Mouse (Mus musculus): ENCODE data around the gene Exoc5.
"Not testable (repeated sequence)": the region's sequence is repeated elsewhere in the genome, so short reads cannot be mapped to it uniquely, and the experiment has no call there.

Exoc5 gene

GRCm38 (mm10) chr14:49066274-49066823 lies at the start of gene Exoc5:
Exoc5 (minus strand) TSS chr14:49066653.
- peak; percentile 92 for DNase-seq (ENCODE audit: low spot score)

DNA sequence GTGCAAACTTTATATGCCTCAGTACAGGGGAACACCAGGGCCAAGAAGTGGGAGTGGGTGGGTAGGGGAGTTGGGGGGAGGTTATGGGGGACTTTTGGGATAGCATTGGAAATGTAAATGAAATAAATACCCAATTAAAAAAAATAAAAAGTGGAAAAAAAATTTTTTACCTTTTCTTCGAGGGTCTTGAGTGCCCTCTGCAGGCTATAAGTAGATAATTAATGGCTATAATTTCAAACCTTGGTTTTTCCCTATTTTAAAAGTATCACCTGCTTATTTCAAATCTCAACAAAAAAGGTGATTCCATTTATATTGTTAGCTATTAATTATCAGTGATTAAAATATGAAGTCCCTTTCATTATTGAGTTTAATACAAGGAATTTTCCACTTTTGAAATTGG lies 25.3 kb upstream of the Exoc5 start:
- not testable (repeated sequence) for DNase-seq (ENCODE audit: low spot score)

- DNase-seq (ENCODE audit: low spot score): no peak
Measured at GRCm38 (mm10) chr14:49091277-49091676, 24.8 kb upstream of the Exoc5 start.

GRCm38 (mm10) chr14:49090102-49090501 lies 23.6 kb upstream of the Exoc5 start:
- no peak for DNase-seq (ENCODE audit: low spot score)

- DNase-seq (ENCODE audit: low spot score): no peak
Measured at GRCm38 (mm10) chr14:49089461-49090058, 23.1 kb upstream of the Exoc5 start.

GRCm38 (mm10) chr14:49088155-49089048 lies 21.9 kb upstream of the Exoc5 start:
- no peak for DNase-seq (ENCODE audit: low spot score)

DNA sequence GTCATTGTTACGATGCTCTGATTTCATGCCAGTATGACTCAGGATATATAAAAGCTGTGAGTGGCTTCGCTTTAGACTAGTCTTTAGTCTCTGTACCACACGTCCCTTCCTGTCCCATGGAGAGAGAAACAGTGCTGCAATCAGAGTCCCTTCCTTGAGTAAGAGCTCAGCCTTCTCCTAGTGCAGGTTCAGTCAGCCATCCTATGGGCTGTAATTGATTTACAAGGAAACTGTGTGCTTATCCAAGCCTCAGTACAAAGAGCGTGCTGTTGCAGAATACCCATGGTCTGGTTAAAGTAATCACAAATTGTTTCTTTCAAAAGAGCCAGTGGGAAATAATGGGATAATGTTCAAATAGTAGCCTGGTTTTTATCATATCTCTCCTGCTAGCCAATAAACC lies 20.1 kb upstream of the Exoc5 start:
- no peak for DNase-seq (ENCODE audit: low spot score)

GRCm38 (mm10) chr14:49078820-49079219 lies 12.4 kb upstream of the Exoc5 start:
- DNase-seq (ENCODE audit: low spot score): no peak

- DNase-seq (ENCODE audit: low spot score): no peak
Measured at GRCm38 (mm10) chr14:49074361-49074760, 7.9 kb upstream of the Exoc5 start.

DNA sequence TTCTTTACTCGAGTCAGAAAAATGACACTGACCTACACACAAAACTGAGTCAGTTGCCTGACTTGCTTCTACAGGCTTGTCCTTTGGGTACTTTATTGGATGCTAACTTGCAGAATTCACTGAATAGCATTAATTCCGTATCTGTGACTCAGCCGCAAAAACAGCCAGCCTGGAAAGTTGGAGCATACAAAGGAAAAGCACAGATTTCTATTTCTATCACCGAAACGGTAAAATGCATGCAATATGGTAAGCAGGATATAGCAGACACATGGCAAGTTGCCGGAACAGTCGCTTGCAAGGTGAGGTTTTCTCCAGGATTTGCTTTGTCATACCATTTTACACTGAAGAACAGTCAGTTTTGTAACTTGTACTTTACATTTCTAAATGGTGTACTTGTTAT lies 7.4 kb upstream of the Exoc5 start:
- DNase-seq (ENCODE audit: low spot score): no peak

- no peak for DNase-seq (ENCODE audit: low spot score)
Measured at GRCm38 (mm10) chr14:49072837-49073236, 6.4 kb upstream of the Exoc5 start.

GRCm38 (mm10) chr14:49065529-49066273 lies 752 bp downstream of the Exoc5 start, which contains the start of gene Ap5m1:
Ap5m1 (plus strand) TSS chr14:49066097.
- DNase-seq (ENCODE audit: low spot score): peak; percentile 4

GRCm38 (mm10) chr14:49063838-49064237 lies 2.6 kb downstream of the Exoc5 start:
- DNase-seq (ENCODE audit: low spot score): no peak

DNA sequence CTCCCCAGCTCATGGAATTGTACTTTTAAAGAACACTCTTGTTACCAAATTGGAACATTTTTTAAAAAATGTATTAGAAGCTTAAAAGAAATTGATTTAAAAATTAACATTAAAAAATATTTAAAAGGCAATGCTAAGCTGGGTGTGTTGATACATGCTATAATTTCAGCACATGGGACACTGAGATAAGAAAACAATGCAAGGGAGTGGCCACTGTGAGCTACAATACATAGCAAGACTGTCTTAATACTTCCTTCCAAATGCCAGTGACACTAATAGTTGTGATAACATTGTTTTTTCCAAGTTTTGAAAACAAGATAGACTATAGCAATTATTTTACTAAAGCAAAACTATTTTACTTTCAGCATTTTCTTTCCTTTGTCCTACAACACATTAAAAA lies 17.0 kb downstream of the Exoc5 start:
- no peak for DNase-seq (ENCODE audit: low spot score)

GRCm38 (mm10) chr14:49045610-49046009 lies 20.8 kb downstream of the Exoc5 start:
- no peak for DNase-seq (ENCODE audit: low spot score)

DNA sequence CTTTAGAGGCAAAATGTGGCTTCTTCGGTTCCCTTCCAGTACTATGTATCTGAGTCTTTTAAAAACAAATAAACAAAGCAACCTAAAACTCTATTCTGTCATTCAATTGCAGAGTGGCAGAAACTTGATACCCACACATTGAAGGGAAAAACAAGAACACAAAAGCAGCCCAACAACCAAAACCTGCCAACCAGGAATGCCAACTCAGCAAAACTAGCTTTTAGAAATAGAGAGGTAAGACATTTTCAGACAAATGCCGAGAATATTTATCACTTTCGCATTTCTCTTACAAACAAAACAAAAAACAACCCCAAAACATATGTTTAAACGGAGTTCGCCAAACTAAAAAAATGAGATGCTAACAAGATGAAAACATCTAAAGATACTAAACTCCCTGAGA lies 37.5 kb downstream of the Exoc5 start:
- no peak for DNase-seq (ENCODE audit: low spot score)

DNA sequence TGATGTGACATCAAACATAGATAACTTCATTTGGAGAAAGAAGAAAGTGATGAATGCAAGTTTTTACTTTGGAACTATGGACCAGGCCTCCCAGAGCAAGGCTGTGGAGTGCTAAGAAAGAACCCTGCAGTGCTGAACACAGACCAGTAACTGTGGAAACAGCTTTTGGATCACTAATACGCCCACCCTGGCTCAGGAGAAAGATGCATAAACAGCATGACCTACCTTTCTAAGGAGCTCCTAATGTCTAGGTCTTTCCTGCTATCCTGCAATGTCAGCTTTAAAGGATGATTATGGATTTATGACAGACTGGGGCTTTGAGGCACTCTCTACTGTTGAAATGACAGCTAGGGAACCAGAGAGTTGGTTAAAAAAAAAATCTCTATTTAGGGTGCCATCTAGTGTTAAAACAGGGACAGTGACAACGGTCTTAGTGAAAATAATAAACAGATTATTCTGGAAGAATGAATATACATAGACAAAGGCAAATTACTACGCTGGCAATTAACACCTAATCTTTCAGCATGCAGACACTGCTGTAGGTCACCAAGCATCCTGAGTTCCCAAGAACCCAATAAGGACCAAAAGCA lies 38.6 kb downstream of the Exoc5 start:
- DNase-seq (ENCODE audit: low spot score): no peak

DNA sequence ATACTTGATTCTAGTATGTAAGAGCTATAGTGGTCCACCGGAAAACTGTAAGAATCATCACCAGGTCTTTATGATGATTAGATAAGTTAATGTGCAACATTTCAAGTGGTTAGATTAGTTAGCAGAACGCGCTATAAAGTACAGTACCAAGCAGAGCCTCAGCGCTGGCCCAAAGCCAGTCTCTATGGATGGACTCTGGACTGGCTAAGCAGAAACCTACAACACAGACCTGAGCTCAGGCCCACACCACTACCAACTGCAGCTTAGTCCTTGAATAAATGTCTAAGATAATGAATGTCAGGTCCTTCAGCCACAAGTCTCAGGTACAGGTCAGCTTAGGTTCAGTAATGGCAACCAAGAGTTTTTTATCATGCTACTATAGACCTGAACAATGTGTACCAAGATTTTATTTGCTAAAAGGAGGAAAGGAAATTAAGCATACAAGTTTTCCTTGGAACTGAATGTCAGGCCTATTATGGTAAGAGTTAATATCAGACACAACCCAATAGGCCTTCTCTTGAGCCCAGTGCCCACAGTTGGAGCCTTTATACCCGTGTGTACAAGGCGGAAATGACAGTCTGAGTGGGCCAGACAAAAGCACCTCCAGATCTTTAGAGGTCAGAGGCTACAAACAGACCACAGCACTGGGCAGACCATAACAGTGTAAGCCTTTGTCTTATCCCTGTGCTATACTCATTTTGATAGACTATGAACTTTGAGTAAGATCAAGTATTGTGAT lies 39.2 kb downstream of the Exoc5 start:
- no peak for DNase-seq (ENCODE audit: low spot score)

DNA sequence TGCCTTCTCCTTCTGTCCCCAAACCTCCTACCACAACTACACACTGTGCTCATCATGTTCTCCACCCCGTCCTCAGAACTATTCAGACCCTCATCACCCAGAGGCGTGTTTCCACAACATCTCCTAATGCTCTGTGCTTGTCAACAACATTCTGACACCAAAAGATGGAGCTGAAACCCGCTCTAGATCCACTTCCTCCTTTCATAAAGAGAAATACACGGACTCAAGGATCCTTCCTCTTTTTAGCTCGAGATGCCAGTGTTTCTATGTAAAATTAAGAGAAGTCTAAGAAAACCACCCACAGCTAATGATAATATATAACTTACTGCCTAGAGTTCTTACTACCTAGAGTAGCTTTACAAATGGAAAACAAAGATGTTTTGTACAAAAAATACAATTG lies 46.7 kb downstream of the Exoc5 start:
- no peak for DNase-seq (ENCODE audit: low spot score)

DNA sequence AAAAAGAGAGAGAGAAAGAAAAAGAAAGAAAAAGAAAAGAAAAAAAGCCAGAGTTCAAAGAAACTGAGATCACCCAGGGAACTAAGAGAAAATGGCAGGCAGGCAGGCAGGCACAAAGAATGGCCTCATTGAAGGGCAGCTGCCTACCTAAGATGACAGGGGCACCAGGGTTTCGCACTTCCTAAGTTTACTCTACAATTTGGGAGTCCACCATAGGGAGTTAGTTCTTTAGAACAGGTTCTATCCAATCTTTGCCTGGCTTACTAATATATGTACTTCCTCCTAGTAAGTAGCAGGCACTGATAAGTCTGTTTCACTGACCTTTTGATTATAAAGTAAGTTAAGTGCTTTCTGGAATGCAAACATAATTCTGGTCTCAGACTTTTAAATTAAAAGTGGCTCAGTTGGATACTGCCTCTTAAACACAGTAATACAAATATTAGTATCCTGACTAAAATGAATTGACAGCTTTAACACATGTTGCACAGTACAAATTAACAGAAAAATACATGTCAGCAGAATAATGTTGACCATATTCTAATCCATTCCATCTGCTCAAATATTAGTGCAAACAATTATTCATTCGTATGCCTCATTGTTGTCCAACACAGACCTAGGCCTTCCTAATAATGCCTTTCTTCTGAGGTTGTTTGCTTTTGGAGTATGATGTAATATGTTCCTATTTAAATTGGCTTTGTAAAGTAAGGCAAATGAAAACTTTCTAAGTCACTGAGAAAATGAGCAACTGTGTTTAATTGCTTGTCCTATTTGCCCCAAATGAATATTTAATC lies 57.9 kb downstream of the Exoc5 start:
- DNase-seq (ENCODE audit: low spot score): no peak

GRCm38 (mm10) chr14:49007979-49008378 lies 58.5 kb downstream of the Exoc5 start:
- no peak for DNase-seq (ENCODE audit: low spot score)

All from spleen, adult 12 weeks (tissue).